Mouse (Mus musculus) cerebral cortex, adult 2 months (tissue): ENCODE measurements around the gene Bcap29.

Source experiments
- WGBS: fragments of 180-500 bp; shearing (Covaris S2); methylation state at CpG from one replicate; pipeline ENCODE4 v1.1.7; 2018; 5-methylcytosine and 5-hydroxymethylcytosine counted together

Gene Bcap29

DNA sequence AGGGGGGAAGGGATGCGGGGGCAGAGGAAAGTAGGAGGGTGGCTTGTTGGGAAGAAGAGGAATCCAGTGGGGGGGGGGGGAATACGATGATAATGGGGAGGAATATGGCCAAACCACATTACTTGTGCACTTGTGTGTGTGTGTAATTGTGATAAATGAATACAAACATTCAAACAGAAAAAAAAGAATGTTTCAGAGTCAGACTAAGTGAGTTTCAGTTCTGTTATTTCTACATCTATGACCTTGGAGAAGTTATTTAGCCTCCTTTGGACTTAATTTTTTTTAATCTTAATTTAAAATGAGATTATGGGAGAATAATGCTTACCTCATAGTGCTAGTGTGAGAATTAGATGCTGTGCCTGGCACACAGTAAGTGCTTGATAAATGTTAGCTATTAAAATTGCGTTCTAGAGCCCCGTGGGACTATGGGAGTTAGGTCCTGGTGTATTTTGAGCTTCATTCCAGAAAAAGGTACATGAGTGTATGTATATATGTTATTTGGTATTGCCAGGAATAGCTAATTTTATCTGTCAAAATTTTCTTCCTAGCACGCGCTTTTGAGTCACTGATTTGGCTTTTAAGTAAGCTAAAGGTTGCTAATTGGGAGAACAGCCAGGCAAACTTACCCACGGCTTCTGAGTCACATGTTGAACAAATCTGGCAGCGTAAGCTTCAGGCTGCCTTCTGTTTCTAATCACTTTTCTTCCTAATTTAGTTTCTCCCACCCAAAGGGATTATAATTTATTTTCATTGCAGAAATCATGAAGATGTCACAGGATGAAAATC, 55.6 kb downstream of the Bcap29 start:
- 56% methylated on average over 8 of the region's 8 CpGs for WGBS

DNA sequence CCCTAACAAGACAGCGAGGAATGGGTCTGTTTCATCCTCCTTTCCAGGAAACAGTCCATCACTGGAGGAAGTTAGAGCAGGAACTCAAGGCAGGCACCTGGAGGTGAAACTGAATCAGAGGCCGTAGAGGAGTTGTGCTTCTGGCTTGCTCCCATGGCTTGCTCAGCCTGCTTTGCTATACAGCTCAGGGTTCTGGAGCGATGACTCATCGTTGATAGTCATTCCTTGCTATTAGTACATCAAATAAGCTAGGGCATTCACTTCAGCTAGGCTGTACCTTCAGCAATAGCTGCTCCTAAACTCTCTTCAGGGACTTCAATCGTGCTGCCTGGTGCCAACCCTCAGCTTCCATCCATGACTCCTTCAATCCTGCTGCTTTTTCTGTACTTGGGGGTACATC, 60.0 kb downstream of the Bcap29 start:
- WGBS = 84% methylated on average over 5 of the region's 5 CpGs

DNA sequence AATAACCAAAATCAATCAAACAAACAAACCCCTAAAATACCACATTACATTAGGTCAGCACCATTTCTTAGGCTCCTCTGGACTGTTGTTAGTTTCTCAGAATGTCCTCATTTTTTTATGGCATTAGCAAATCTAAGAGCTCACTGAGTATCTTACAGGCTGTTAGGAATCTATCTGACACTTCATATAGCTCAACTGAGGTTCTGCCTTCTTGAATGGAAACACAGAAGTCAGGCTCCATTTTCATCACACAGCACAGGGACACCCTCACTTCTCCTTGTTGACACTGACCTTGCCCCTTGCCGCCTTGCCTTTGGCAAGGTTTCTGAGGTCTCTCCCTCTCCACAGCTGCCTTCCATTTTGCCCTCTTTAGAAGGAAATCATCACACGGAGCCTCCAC, 64.7 kb downstream of the Bcap29 start:
- WGBS = 69% methylated on average over 2 of the region's 2 CpGs

DNA sequence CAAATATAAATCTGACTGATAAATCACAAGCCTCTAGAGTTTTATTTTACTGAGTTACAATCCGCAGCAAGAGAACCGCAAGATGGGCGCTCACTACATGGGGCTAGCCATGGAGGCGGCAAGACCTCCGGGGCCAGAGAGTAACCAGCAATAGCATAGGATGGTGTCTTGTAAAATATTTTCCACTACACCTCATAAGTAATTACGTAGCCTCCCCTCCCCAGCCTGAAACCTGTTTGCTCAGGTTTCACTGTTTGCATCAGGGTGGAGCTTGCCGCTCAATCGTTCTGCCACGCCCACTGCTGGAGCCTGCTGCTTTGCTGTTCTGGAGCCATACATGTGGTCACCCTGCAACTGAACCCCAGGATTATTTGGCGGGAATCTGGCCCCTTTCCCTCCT, 66.9 kb downstream of the Bcap29 start:
- WGBS = 27% methylated on average over 10 of the region's 10 CpGs

DNA sequence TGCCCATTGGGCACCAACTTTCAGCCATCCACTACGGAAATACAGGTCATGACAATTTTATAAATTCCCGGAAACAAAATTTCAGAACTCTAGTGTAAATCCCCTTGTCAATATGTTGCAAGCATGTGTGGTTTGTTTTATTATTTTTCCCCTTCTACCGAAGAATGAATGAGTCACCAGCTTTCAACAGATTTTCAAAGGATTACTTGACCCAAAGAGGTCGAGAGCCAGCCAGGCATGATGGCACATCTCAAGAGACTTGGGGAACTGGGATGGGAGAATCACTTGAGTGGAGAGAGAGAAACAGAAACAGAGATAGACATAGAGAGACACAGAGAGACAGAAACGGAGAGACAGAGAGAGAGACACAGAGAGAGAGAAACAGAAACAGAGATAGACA, 73.7 kb downstream of the Bcap29 start:
- whole genome bisulfite sequencing = 82% methylated on average over 5 of the region's 5 CpGs

DNA sequence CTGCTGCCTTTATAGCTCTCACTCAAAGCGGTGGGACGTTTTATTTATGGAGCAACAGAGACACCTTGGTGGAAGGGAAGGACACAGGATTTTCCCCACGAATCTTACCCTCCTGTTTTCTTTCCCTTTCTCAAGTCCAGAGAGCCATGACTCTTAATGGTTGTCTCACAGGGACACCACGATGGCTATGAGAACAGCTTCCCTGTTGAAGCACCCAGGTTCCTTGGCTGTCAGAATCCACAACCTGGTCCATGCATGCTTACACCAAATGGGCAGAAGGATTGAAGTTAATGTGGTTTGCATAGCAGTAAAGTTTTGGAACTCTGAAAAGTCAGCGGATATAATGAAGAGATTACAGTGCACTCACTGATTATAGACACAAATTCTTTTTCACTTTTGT, 74.5 kb downstream of the Bcap29 start:
- 19% methylated on average over 5 of the region's 5 CpGs for WGBS

DNA sequence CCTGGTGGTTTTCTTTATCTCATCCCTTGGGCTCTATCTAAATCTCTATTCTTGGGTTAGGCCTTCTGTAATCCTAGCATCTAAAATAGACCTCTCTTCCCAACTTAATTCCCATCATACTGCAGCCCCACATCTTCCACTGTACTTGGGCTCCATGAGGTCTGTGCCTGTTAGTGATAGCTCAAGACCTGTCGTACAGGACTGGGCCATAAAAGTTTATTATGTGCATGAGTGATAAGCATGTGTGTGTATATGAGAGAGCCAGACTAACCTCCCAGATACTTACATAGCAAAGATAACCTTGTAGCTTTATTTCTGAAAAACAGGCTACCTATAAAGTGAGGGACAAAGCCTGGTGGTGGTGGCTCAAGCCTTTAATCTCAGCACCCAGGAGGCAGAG, 80.1 kb downstream of the Bcap29 start:
- WGBS = 95% methylated on average over 1 of the region's 1 CpGs

DNA sequence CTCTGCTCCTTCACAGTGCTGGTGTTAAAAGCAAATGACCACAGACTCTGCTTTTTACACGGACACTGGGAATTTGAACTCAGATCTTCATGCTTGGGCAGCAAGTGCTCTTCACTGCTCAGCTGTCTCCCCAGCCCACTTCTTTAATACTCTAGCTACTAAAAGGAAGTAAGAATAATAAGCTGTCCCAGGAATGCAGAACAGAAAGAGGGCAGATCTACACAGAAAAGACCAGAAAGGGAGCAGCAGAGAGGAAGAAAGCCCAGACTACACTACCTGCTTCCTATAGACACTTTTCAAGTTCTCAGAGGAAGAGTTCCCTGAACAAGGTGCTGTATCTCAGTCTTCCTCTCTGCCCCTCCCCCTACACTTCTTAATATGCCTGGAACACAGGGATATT, 83.2 kb downstream of the Bcap29 start:
- 87% methylated on average over 1 of the region's 1 CpGs for WGBS

DNA sequence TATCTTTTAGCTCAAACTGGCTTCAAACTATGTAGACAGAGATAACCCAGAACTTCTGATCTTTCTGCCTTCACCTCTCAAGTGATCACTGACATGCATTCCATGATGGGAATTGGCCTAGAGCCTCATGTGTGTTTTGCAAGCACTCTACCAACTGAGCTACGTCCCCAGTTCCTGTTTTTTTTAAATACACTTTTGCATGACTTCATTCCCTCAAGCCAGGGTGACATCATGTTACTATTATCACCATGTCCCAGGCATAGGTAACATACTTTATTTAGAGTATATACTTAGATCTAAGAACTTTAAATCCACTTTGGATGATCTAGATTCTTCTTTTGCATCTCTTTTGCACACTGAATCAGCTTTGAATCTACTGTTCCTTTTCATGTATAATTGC, 88.4 kb downstream of the Bcap29 start:
- 57% methylated on average over 1 of the region's 1 CpGs for WGBS

DNA sequence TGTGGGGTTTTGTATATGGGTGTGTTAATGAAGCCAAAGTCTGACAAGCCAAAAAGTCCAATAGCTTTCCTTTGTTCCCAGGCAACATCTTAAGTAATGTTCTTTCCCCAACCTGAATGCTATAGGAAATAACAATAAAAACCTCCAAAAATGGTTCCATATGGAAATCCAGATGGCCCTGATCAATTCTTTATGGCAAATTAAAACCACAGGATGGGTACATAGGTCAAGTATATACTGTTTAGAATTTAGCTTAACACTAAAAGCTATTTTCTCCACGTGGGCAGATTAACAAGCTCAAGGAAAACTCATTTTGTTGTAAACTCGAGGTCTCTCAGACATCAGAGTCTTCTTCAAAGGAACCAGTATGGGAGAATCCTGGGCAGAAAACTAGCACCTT, 89.2 kb downstream of the Bcap29 start:
- WGBS = 65% methylated on average over 2 of the region's 2 CpGs

DNA sequence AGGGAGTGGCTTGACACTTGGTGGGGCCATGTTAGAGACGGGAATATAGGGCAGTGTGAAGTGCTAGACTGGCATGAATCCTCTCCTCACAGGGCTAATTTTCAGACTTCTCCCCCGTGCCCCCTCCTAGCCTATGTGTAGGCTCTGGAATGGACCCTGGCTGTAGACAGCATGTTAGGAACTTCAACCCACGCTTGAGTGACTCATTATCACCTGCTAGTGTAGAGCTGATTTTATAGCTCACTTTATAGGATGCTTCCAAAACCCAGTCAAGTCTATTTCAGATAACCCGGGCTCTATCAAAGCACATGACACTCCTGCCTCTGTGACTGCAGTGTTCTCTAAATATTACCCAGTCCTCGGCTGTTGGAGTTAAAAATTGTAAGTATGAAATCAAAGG, 92.9 kb downstream of the Bcap29 start:
- WGBS = 55% methylated on average over 5 of the region's 5 CpGs
